Mouse (Mus musculus): ENCODE measurements around the gene Gm21887. TPM values are rescaled to one million over a fixed set of nuclear protein-coding genes. Genes with fewer than 3 reads are reported as not detected.
"Not testable (repeated sequence)": the region's sequence is repeated elsewhere in the genome, so short reads cannot be mapped to it uniquely, and the experiment has no call there.

Gm21887 gene
- total RNA-seq (2012; rRNA removed) (288 and 398 TPM in 2 replicates), total RNA-seq (2014; rRNA removed) (60.4 and 62.0 TPM in 2 replicates), polyA plus RNA-seq (2012; ENCODE audit: insufficient read length, low read depth) (606 and 724 TPM in 2 replicates)

GRCm38 (mm10) chrX:170009016-170009750, at the start of gene Gm21887:
Gm21887 (plus strand) TSS chrX:170009659.
- Histone ChIP-seq H3K9me3 (replicated peaks; ENCODE audit: low read length) (peaks cover 23% of the 10 kb centered on the region), H3K27ac (ENCODE audit: insufficient read depth, low read depth) (peak within 1 kb of the TSS; percentile 64), H3K36me3 (replicated peaks in 1 of 2; ENCODE audit: control insufficient read depth in 1 of 2, insufficient read depth in 1 of 2, low read length in 1 of 2) (peaks cover 21 to 30% of the 10 kb centered on the region in 2 experiments), H3K4me3 (replicated peaks in 1 of 3; ENCODE audit: low read depth in 2 of 3, low read length in 2 of 3, poor library complexity in 1 of 3) (peak within 1 kb of the TSS; percentile 54 to 92 (median 63)), H3K4me2 (ENCODE audit: insufficient read depth, low read depth, poor library complexity, severe bottlenecking) (peak within 1 kb of the TSS; percentile 10; the same call in 1 of the 2 replicates), H3K9ac (ENCODE audit: insufficient read depth, low read depth) (peak within 1 kb of the TSS; percentile 91)
- H3K79me2 ChIP-seq (replicated peaks; ENCODE audit: control insufficient read depth, extremely low read depth, insufficient read depth, poor library complexity, severe bottlenecking); H3K4me1 ChIP-seq (ENCODE audit: control insufficient read depth in 1 of 2, insufficient read depth in 2 of 2); in situ Hi-C loops (cut with MboI; ENCODE audit: low pct_ligation_motif_present, low pct_unique_long_range_greater_than_20kb, low sequenced_read_pairs); dilution Hi-C loops (cut with MboI; ENCODE audit: extremely low pct_ligation_motif_present, extremely low pct_unique_long_range_greater_than_20kb, low sequenced_read_pairs); H3K27me3 ChIP-seq (replicated peaks): not testable (repeated sequence)
- DNase-seq (ENCODE audit: extremely low read depth): peak; percentile 100

- H3K9me3 ChIP-seq (replicated peaks; ENCODE audit: low read length): peaks cover 13% of the 10 kb centered on the region
- no peak for TF ChIP-seq CHD1 (IDR thresholded peaks at IDR 0.05; ENCODE audit: low read depth, low read length)
- TF ChIP-seq MYC (IDR thresholded peaks at IDR 0.05; ENCODE audit: low read depth, low read length): no peak
- no peak for TF ChIP-seq JUN (IDR thresholded peaks at IDR 0.05; ENCODE audit: insufficient read depth, low read depth, low read length)
- no peak for TF ChIP-seq IRF4 (IDR thresholded peaks at IDR 0.05; ENCODE audit: low read depth, low read length)
- no peak for TF ChIP-seq ZMIZ1 (IDR thresholded peaks at IDR 0.05; ENCODE audit: low read depth, low read length)
- TF ChIP-seq UBTF (IDR thresholded peaks at IDR 0.05; ENCODE audit: low read depth, low read length): no peak
- no peak for TF ChIP-seq RAD21 (IDR thresholded peaks at IDR 0.05; ENCODE audit: low read depth, low read length)
- no peak for TF ChIP-seq HCFC1 (IDR thresholded peaks at IDR 0.05; ENCODE audit: low read depth, low read length)
- TF ChIP-seq ETS1 (conservative IDR thresholded peaks at IDR 0.05; ENCODE audit: low read depth, low read length): no peak
- TF ChIP-seq CTCF (conservative IDR thresholded peaks at IDR 0.05 in 1 of 2, IDR thresholded peaks at IDR 0.05 in 1 of 2; ENCODE audit: low read depth in 2 of 2, low read length in 2 of 2): no peak
- no peak for TF ChIP-seq ZC3H11A (IDR thresholded peaks at IDR 0.05; ENCODE audit: low read depth, low read length)
- no peak for TF ChIP-seq SIN3A (IDR thresholded peaks at IDR 0.05; ENCODE audit: low read length)
- no peak for TF ChIP-seq CHD2 (IDR thresholded peaks at IDR 0.05; ENCODE audit: low read length)
- no peak for TF ChIP-seq BHLHE40 (IDR thresholded peaks at IDR 0.05; ENCODE audit: low read depth, low read length)
- no peak for TF ChIP-seq MEF2A (IDR thresholded peaks at IDR 0.05; ENCODE audit: borderline replicate concordance, low read depth, low read length)
- no peak for TF ChIP-seq GABPA (IDR thresholded peaks at IDR 0.05; ENCODE audit: insufficient replicate concordance, low read depth, low read length)
- H3K4me3 ChIP-seq (replicated peaks in 1 of 3; ENCODE audit: low read depth in 2 of 3, low read length in 2 of 3, poor library complexity in 1 of 3): no peak overlapping the region
- H3K27ac ChIP-seq (ENCODE audit: insufficient read depth, low read depth): no peak overlapping the region
- no peak overlapping the region for H3K4me2 ChIP-seq (ENCODE audit: insufficient read depth, low read depth, poor library complexity, severe bottlenecking)
- dilution Hi-C loops (cut with MboI; ENCODE audit: extremely low pct_ligation_motif_present, extremely low pct_unique_long_range_greater_than_20kb, low sequenced_read_pairs): no loop called here
- H3K79me2 ChIP-seq (replicated peaks; ENCODE audit: control insufficient read depth, extremely low read depth, insufficient read depth, poor library complexity, severe bottlenecking): no peaks in the 10 kb centered on the region
- no peaks in the 10 kb centered on the region for H3K27me3 ChIP-seq (replicated peaks)
- peaks cover 12 to 26% of the 10 kb centered on the region in 2 experiments for H3K4me1 ChIP-seq (ENCODE audit: control insufficient read depth in 1 of 2, insufficient read depth in 2 of 2)
- peaks cover 9 to 27% of the 10 kb centered on the region in 2 experiments for H3K36me3 ChIP-seq (replicated peaks in 1 of 2; ENCODE audit: control insufficient read depth in 1 of 2, insufficient read depth in 1 of 2, low read length in 1 of 2)
- DNase-seq (ENCODE audit: extremely low read depth): no peak
- in situ Hi-C loops (cut with MboI; ENCODE audit: low pct_ligation_motif_present, low pct_unique_long_range_greater_than_20kb, low sequenced_read_pairs): no loop called here
- no peak overlapping the region for H3K9ac ChIP-seq (ENCODE audit: insufficient read depth, low read depth)
These were observed 40.1 kb upstream of the Gm21887 start for GRCm38 (mm10) chrX:169969337-169969736.

- H3K27ac ChIP-seq (ENCODE audit: insufficient read depth, low read depth); DNase-seq (ENCODE audit: extremely low read depth); H3K79me2 ChIP-seq (replicated peaks; ENCODE audit: control insufficient read depth, extremely low read depth, insufficient read depth, poor library complexity, severe bottlenecking); H3K4me2 ChIP-seq (ENCODE audit: insufficient read depth, low read depth, poor library complexity, severe bottlenecking); in situ Hi-C loops (cut with MboI; ENCODE audit: low pct_ligation_motif_present, low pct_unique_long_range_greater_than_20kb, low sequenced_read_pairs); H3K27me3 ChIP-seq (replicated peaks); H3K4me3 ChIP-seq (replicated peaks in 1 of 3; ENCODE audit: low read depth in 2 of 3, low read length in 2 of 3, poor library complexity in 1 of 3); dilution Hi-C loops (cut with MboI; ENCODE audit: extremely low pct_ligation_motif_present, extremely low pct_unique_long_range_greater_than_20kb, low sequenced_read_pairs); H3K9ac ChIP-seq (ENCODE audit: insufficient read depth, low read depth): not testable (repeated sequence)
- Histone ChIP-seq H3K4me1 (ENCODE audit: control insufficient read depth in 1 of 2, insufficient read depth in 2 of 2) (peaks cover 16 to 30% of the 10 kb centered on the region in 2 experiments), H3K9me3 (replicated peaks; ENCODE audit: low read length) (peaks cover 13% of the 10 kb centered on the region), H3K36me3 (replicated peaks in 1 of 2; ENCODE audit: control insufficient read depth in 1 of 2, insufficient read depth in 1 of 2, low read length in 1 of 2) (peaks cover 11 to 28% of the 10 kb centered on the region in 2 experiments)
These were observed 39.7 kb upstream of the Gm21887 start for GRCm38 (mm10) chrX:169969765-169970164.

GRCm38 (mm10) chrX:169970546-169970945, 38.9 kb upstream of the Gm21887 start:
- in situ Hi-C loops (cut with MboI; ENCODE audit: low pct_ligation_motif_present, low pct_unique_long_range_greater_than_20kb, low sequenced_read_pairs); H3K27ac ChIP-seq (ENCODE audit: insufficient read depth, low read depth); H3K27me3 ChIP-seq (replicated peaks); H3K4me2 ChIP-seq (ENCODE audit: insufficient read depth, low read depth, poor library complexity, severe bottlenecking); DNase-seq (ENCODE audit: extremely low read depth); dilution Hi-C loops (cut with MboI; ENCODE audit: extremely low pct_ligation_motif_present, extremely low pct_unique_long_range_greater_than_20kb, low sequenced_read_pairs); H3K79me2 ChIP-seq (replicated peaks; ENCODE audit: control insufficient read depth, extremely low read depth, insufficient read depth, poor library complexity, severe bottlenecking); H3K9ac ChIP-seq (ENCODE audit: insufficient read depth, low read depth); H3K4me3 ChIP-seq (replicated peaks in 1 of 3; ENCODE audit: low read depth in 2 of 3, low read length in 2 of 3, poor library complexity in 1 of 3): not testable (repeated sequence)
- peaks cover 17 to 38% of the 10 kb centered on the region in 2 experiments for H3K4me1 ChIP-seq (ENCODE audit: control insufficient read depth in 1 of 2, insufficient read depth in 2 of 2)
- peaks cover 14% of the 10 kb centered on the region for H3K9me3 ChIP-seq (replicated peaks; ENCODE audit: low read length)
- H3K36me3 ChIP-seq (replicated peaks in 1 of 2; ENCODE audit: control insufficient read depth in 1 of 2, insufficient read depth in 1 of 2, low read length in 1 of 2): peaks cover 9 to 29% of the 10 kb centered on the region in 2 experiments
